Mouse (Mus musculus) heart, embryonic 10.5 days (tissue): Measurements from ENCODE around the gene Chodl. TPM values are rescaled to one million over a fixed set of nuclear protein-coding genes. Genes with fewer than 3 reads are reported as not detected.

Source experiments
- polyA plus RNA-seq: library from polyadenylated mRNA; unstranded; fragments of >200 nt; fragmentation: Nextera tagmentation; extraction: Ambion mirVana; gene quantifications from 2 replicates; pipeline ENCODE4 v1.2.1, GENCODE M21; 2016

The Chodl gene
- polyA plus RNA-seq, 1 experiment from 2014 or later: not detected

Other genes starting within 250 kb of the Chodl start
- not detected in 2 replicates for gene Tmprss15, start 160.1 kb downstream of the Chodl start, polyA plus RNA-seq